Mouse (Mus musculus): Measurements from ENCODE around the gene Irak4. TPM values are rescaled to one million over a fixed set of nuclear protein-coding genes. Genes with fewer than 3 reads are reported as not detected.

Gene Irak4
- polyA plus RNA-seq, 1 experiment from 2014 or later, result 5.4 TPM

DNA sequence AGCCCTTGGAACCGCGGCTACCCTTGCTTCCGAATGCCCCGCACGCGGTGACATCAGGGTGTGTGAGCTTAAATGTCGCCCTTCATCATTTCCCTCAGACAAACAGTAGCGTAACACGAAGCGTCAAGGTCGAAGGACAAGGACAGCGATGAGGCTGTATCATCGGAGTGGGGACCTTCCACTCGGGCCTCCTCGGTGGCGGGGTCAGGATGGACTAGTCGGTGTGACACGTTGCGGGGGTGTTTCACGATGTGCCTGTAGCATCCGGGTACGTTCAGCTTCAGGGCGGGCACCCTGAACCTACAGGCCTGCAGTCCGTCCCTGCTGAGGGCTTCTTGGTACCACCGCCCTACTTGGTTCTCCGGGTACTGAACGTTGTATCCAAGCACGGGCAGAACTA, 20.2 kb upstream of the Irak4 start:
- Histone ChIP-seq H3K27ac (ENCODE audit: low read length) (no peak overlapping the region), H3K4me2 (ENCODE audit: low read depth, low read length) (no peak overlapping the region), H3K9me3 (replicated peaks; ENCODE audit: control insufficient read depth, low read length) (peaks cover 2% of the 10 kb centered on the region; the same call in 1 of the 2 replicates), H3K4me3 (ENCODE audit: low read length) (no peak overlapping the region), H3K27me3 (ENCODE audit: control insufficient read depth, insufficient read depth, low read length) (no peaks in the 10 kb centered on the region), H3K9ac (ENCODE audit: low read length) (no peak overlapping the region), H3K36me3 (ENCODE audit: control insufficient read depth, insufficient read depth) (0 out of 2 replicates have a peak, but pooled peaks cover 3% of the 10 kb centered on the region), H3K4me1 (ENCODE audit: control insufficient read depth, insufficient read depth, low read length) (no peaks in the 10 kb centered on the region)
- WGBS, result 73% methylated on average over 28 of the region's 28 CpGs
- no peak for ATAC-seq (replicated peaks; ENCODE audit: extremely low read depth, insufficient read depth, low FRiP score)

DNA sequence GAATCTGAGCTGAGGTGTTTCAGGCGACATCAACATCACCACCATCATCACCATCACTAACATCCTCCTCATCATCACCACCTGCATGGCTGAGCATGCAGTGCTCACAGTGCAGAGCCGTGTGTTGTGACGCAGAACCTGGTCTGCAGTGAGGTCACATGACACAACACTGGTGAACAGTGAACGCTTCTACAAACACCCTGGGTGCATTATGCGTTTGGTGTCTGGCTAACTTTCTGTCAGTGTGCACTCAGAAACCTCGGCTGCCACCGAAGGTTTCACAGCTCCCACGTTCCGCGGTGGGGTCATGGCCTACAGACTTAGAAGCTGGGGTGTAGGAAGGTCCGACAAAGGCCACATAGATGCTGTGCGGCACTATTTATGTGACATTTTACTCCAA, 18.5 kb upstream of the Irak4 start:
- H3K27ac ChIP-seq (ENCODE audit: low read length), result no peak overlapping the region

DNA sequence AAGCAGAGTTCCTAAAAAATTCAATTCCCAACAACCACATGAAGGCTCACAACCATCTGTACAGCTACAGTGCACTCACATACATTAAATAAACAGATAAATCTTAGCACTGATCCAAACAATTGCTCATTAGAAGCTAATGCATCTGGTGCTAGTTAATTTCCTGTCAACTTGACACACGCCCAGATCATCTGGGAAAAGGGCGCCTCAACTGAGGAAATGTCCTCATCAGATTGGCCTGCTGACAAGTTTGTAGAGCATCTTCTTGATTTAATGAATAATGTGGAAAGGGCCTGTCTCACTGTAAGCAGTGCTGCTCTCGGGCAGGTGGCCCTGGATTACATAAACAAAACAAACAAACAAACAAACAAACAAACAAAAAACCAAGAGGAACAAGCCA, 12.9 kb upstream of the Irak4 start:
- Histone ChIP-seq H3K36me3 (ENCODE audit: control insufficient read depth, insufficient read depth) (peaks cover 3% of the 10 kb centered on the region; the same call in 1 of the 2 replicates), H3K9ac (ENCODE audit: low read length) (no peak overlapping the region), H3K4me1 (ENCODE audit: control insufficient read depth, insufficient read depth, low read length) (no peaks in the 10 kb centered on the region), H3K4me2 (ENCODE audit: low read depth, low read length) (no peak overlapping the region), H3K27ac (ENCODE audit: low read length) (no peak overlapping the region), H3K9me3 (replicated peaks; ENCODE audit: control insufficient read depth, low read length) (no peaks in the 10 kb centered on the region), H3K27me3 (ENCODE audit: control insufficient read depth, insufficient read depth, low read length) (no peaks in the 10 kb centered on the region), H3K4me3 (ENCODE audit: low read length) (no peak overlapping the region)
- 65% methylated on average over 3 of the region's 3 CpGs for WGBS
- no peak for ATAC-seq (replicated peaks; ENCODE audit: extremely low read depth, insufficient read depth, low FRiP score)

More for the DNA sequence above, 18.5 kb upstream of the Irak4 start:
- Histone ChIP-seq H3K36me3 (ENCODE audit: control insufficient read depth, insufficient read depth) (0 out of 2 replicates have a peak, but pooled peaks cover 3% of the 10 kb centered on the region), H3K9ac (ENCODE audit: low read length) (no peak overlapping the region), H3K4me1 (ENCODE audit: control insufficient read depth, insufficient read depth, low read length) (no peaks in the 10 kb centered on the region), H3K4me2 (ENCODE audit: low read depth, low read length) (no peak overlapping the region), H3K9me3 (replicated peaks; ENCODE audit: control insufficient read depth, low read length) (no peaks in the 10 kb centered on the region), H3K4me3 (ENCODE audit: low read length) (no peak overlapping the region), H3K27me3 (ENCODE audit: control insufficient read depth, insufficient read depth, low read length) (no peaks in the 10 kb centered on the region)
- no peak for ATAC-seq (replicated peaks; ENCODE audit: extremely low read depth, insufficient read depth, low FRiP score)
- WGBS, result 82% methylated on average over 12 of the region's 12 CpGs

DNA sequence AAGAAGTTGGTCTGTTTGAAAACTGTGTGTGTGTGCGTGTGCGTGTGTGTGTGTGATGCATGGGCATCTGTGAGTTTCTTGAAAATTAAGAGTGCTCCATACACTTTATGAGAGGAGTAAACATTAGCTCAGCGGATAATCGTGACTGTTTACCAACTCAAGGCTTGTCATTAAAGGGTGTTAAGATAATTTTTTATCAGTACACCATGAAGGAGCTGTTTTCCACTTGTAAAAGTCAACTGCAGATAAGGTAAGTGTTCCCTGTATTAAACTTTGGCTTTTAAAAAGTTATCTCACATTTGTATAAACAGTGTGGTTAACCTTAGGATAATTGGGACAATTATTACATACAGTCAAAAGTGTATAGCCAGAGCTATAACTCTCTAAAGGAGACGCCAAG, 11.1 kb upstream of the Irak4 start:
- ATAC-seq (replicated peaks; ENCODE audit: extremely low read depth, insufficient read depth, low FRiP score), result no peak
- no peaks in the 10 kb centered on the region for H3K27me3 ChIP-seq (ENCODE audit: control insufficient read depth, insufficient read depth, low read length)
- no peak overlapping the region for H3K4me3 ChIP-seq (ENCODE audit: low read length)
- H3K4me2 ChIP-seq (ENCODE audit: low read depth, low read length), result no peak overlapping the region
- H3K9ac ChIP-seq (ENCODE audit: low read length), result no peak overlapping the region
- no peak overlapping the region for H3K27ac ChIP-seq (ENCODE audit: low read length)
- 72% methylated on average over 5 of the region's 5 CpGs for WGBS
- no peaks in the 10 kb centered on the region for H3K4me1 ChIP-seq (ENCODE audit: control insufficient read depth, insufficient read depth, low read length)
- peaks cover 3% of the 10 kb centered on the region; the same call in 1 of the 2 replicates for H3K36me3 ChIP-seq (ENCODE audit: control insufficient read depth, insufficient read depth)
- H3K9me3 ChIP-seq (replicated peaks; ENCODE audit: control insufficient read depth, low read length), result no peaks in the 10 kb centered on the region

DNA sequence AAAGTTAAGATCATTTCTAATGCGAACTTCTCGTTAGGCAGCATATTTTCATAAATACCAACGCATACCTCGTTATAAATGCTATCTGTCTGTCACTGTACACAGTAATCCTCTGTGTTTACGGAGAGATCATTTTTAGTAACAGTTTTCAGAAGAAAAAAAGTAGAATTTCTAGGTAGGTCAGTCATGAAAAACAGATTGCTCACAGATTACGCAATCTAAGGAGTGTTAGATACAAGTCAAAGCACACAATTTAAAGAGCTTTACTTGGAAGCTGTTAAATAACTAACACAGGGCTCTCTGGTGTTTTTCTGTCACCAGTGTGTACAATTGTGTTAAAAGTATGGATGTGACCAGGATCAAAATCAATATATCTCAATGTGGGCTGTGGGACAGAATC, 10.5 kb upstream of the Irak4 start:
- WGBS, result 86% methylated on average over 6 of the region's 6 CpGs
- ATAC-seq (replicated peaks; ENCODE audit: extremely low read depth, insufficient read depth, low FRiP score), result no peak
- Histone ChIP-seq H3K9me3 (replicated peaks; ENCODE audit: control insufficient read depth, low read length) (no peaks in the 10 kb centered on the region), H3K9ac (ENCODE audit: low read length) (no peak overlapping the region), H3K27ac (ENCODE audit: low read length) (no peak overlapping the region), H3K4me1 (ENCODE audit: control insufficient read depth, insufficient read depth, low read length) (no peaks in the 10 kb centered on the region), H3K4me2 (ENCODE audit: low read depth, low read length) (no peak overlapping the region), H3K27me3 (ENCODE audit: control insufficient read depth, insufficient read depth, low read length) (no peaks in the 10 kb centered on the region), H3K36me3 (ENCODE audit: control insufficient read depth, insufficient read depth) (peaks cover 3% of the 10 kb centered on the region; the same call in 1 of the 2 replicates), H3K4me3 (ENCODE audit: low read length) (no peak overlapping the region)

DNA sequence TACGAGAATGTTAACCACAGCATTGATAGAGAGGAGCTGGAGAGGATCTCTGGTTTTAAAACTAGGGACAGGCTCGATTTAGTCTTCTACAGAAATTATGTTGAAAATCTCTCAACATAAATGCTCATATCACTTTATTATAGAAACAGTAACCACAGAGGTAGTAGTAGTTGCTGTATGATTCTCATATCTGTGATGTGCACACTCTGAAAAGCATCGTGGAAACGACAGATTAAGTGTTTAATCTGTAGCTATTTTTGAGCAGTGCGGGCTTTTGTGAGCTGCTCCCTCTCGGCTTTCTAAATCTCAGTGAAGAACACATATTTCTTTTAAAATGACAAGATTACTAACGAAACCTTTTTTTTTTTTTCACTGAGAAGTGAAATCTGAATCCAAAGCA, 7.9 kb upstream of the Irak4 start:
- 77% methylated on average over 7 of the region's 7 CpGs for WGBS
- no peaks in the 10 kb centered on the region for H3K9me3 ChIP-seq (replicated peaks; ENCODE audit: control insufficient read depth, low read length)
- no peak overlapping the region for H3K9ac ChIP-seq (ENCODE audit: low read length)
- no peak for ATAC-seq (replicated peaks; ENCODE audit: extremely low read depth, insufficient read depth, low FRiP score)
- H3K4me1 ChIP-seq (ENCODE audit: control insufficient read depth, insufficient read depth, low read length), result no peaks in the 10 kb centered on the region
- peaks cover 3% of the 10 kb centered on the region; the same call in 1 of the 2 replicates for H3K36me3 ChIP-seq (ENCODE audit: control insufficient read depth, insufficient read depth)
- H3K4me2 ChIP-seq (ENCODE audit: low read depth, low read length), result no peak overlapping the region
- no peaks in the 10 kb centered on the region for H3K27me3 ChIP-seq (ENCODE audit: control insufficient read depth, insufficient read depth, low read length)
- H3K4me3 ChIP-seq (ENCODE audit: low read length), result no peak overlapping the region
- no peak overlapping the region for H3K27ac ChIP-seq (ENCODE audit: low read length)

DNA sequence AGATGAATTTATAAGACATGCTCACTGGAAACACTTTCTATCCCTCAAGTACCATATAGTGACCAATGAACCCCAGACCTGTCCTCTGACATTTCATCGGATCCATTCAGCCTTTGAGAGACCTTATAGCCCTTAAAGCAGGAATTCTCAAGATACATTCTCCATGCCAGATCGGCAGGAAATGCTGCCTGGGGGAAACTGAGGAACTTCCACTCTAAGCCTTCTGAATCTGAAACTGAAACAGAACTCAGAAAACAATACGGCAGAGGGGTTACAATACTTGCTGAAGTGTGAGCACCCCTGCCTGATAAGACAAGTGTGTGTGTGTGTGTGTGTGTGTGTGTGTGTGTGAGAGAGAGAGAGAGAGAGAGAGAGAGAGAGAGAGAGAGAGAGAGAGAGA, 4.1 kb upstream of the Irak4 start:
- WGBS, result 80% methylated on average over 3 of the region's 3 CpGs

DNA sequence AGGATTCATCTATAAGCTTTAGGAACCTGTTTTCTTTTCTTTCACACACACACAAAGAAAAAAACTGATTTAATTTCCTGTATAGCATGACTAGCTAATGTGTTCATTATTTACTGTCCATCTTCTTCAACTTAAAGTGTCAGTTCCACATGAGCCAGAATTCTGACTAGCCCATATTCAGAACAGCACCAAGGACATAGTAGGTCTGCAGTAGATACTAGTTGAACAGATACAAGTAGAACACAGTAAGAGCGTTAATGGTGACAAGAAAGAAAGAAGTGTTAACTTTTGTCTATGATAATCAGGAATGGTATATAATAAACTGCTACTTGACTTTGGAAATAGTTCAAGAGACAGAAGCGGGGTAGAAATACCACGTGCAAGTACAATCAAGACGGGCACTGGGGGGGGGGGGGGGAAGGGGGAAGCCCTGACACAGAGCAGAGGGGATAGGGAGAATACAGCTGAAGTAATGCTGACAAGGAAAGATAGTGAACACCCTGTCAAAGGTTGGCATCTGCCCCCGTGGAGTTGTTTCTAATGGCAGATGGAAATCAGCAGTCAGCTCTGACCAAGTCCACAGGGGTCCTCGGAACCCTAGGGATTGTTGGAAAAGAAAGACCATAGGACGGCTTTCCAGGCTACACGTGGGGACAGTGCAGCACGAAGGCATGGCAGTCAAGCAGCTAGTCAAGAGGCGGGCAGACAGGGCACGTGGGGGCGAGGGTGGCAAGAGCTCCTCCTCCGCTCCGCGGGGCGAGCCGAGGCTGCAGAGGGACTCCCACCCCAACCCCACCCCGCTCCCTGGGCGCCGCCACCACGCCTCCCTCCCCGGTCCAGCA, 655 bp upstream of the Irak4 start:
- no peaks in the 10 kb centered on the region for H3K27me3 ChIP-seq (ENCODE audit: control insufficient read depth, insufficient read depth, low read length)
- WGBS, result 5% methylated on average over 22 of the region's 22 CpGs
- H3K27ac ChIP-seq (ENCODE audit: low read length), result peak overlapping the region; percentile 64
- H3K4me1 ChIP-seq (ENCODE audit: control insufficient read depth, insufficient read depth, low read length), result peaks cover 5% of the 10 kb centered on the region
- no peaks in the 10 kb centered on the region for H3K36me3 ChIP-seq (ENCODE audit: control insufficient read depth, insufficient read depth)
- peak overlapping the region; percentile 78 for H3K9ac ChIP-seq (ENCODE audit: low read length)
- H3K9me3 ChIP-seq (replicated peaks; ENCODE audit: control insufficient read depth, low read length), result no peaks in the 10 kb centered on the region
- peak overlapping the region; percentile 80 for H3K4me3 ChIP-seq (ENCODE audit: low read length)
- ATAC-seq (replicated peaks; ENCODE audit: extremely low read depth, insufficient read depth, low FRiP score), result peak; percentile 81
- H3K4me2 ChIP-seq (ENCODE audit: low read depth, low read length), result peak overlapping the region; percentile 92

More for the DNA sequence above, 4.1 kb upstream of the Irak4 start:
- H3K27me3 ChIP-seq (ENCODE audit: control insufficient read depth, insufficient read depth, low read length), result no peaks in the 10 kb centered on the region
- no peak overlapping the region for H3K4me2 ChIP-seq (ENCODE audit: low read depth, low read length)
- H3K4me3 ChIP-seq (ENCODE audit: low read length), result no peak overlapping the region
- no peak for ATAC-seq (replicated peaks; ENCODE audit: extremely low read depth, insufficient read depth, low FRiP score)
- H3K27ac ChIP-seq (ENCODE audit: low read length), result no peak overlapping the region
- H3K9ac ChIP-seq (ENCODE audit: low read length), result no peak overlapping the region
- peaks cover 5% of the 10 kb centered on the region for H3K4me1 ChIP-seq (ENCODE audit: control insufficient read depth, insufficient read depth, low read length)
- no peaks in the 10 kb centered on the region for H3K9me3 ChIP-seq (replicated peaks; ENCODE audit: control insufficient read depth, low read length)
- no peaks in the 10 kb centered on the region for H3K36me3 ChIP-seq (ENCODE audit: control insufficient read depth, insufficient read depth)

DNA sequence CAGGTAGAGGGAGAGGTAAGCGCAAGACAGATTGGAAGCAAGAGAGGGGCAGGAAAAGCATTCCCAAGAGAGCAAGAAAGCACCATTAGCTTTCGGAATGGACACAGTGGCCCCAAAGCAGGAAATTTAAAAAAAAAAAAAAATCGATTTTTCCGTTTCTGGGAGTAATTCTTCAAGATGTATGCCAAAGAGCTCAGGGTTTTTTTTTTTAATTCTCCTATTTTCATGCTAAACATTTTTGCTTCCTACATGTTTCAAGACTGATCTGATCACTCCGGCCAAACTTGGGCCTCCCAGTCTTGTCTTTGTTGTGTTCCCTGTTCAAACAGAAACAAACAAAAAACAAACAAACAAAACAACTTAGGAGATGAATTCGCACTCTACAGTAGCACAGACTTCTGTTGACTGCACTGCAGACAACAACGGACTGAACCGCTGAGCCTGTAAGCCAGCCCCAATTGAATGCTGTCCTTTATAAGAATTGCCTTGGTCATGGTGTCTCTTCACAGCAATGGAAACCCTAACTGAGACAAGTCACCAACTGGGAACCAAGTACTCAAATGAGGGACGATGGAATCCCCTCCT, 701 bp downstream of the Irak4 start:
- Histone ChIP-seq H3K9me3 (replicated peaks; ENCODE audit: control insufficient read depth, low read length) (no peaks in the 10 kb centered on the region), H3K4me1 (ENCODE audit: control insufficient read depth, insufficient read depth, low read length) (peaks cover 5% of the 10 kb centered on the region), H3K36me3 (ENCODE audit: control insufficient read depth, insufficient read depth) (0 out of 2 replicates have a peak, but pooled peaks cover 4% of the 10 kb centered on the region), H3K9ac (ENCODE audit: low read length) (peak overlapping the region; percentile 78), H3K27me3 (ENCODE audit: control insufficient read depth, insufficient read depth, low read length) (no peaks in the 10 kb centered on the region), H3K4me3 (ENCODE audit: low read length) (peak overlapping the region; percentile 80), H3K4me2 (ENCODE audit: low read depth, low read length) (peak overlapping the region; percentile 92), H3K27ac (ENCODE audit: low read length) (peak overlapping the region; percentile 47)
- WGBS, result 40% methylated on average over 9 of the region's 9 CpGs
- ATAC-seq (replicated peaks; ENCODE audit: extremely low read depth, insufficient read depth, low FRiP score), result no peak

Data from heart, embryonic 16.5 days (tissue).